Mouse (Mus musculus): ENCODE data around the gene Srrd. TPM values are rescaled to one million over a fixed set of nuclear protein-coding genes. Genes with fewer than 3 reads are reported as not detected.
A peak's percentile ranks its signal among the peaks of the same experiment; 100 is the strongest.

The Srrd gene
- polyA plus RNA-seq, 1 experiment from 2014 or later, result 50.0 TPM

GRCm38 (mm10) chr5:112355493-112355892, 12.7 kb upstream of the Srrd start:
- Histone ChIP-seq H3K27me3 (no peaks in the 10 kb centered on the region), H3K4me2 (no peak overlapping the region), H3K36me3 (replicated peaks) (peaks cover 75% of the 10 kb centered on the region), H3K9ac (no peak overlapping the region), H3K27ac (no peak overlapping the region), H3K9me3 (no peaks in the 10 kb centered on the region), H3K4me3 (replicated peaks) (no peak overlapping the region), H3K4me1 (no peaks in the 10 kb centered on the region)
- no peak for ATAC-seq (ENCODE audit: low FRiP score)
- WGBS, result 89% methylated on average over 6 of the region's 6 CpGs

GRCm38 (mm10) chr5:112349169-112349568, 6.3 kb upstream of the Srrd start:
- ATAC-seq (ENCODE audit: low FRiP score), result no peak
- no peak overlapping the region for H3K4me2 ChIP-seq
- H3K4me1 ChIP-seq, result peaks cover 15% of the 10 kb centered on the region; the same call in 1 of the 2 replicates
- H3K27me3 ChIP-seq, result no peaks in the 10 kb centered on the region
- H3K9ac ChIP-seq, result no peak overlapping the region
- H3K9me3 ChIP-seq, result no peaks in the 10 kb centered on the region
- H3K36me3 ChIP-seq (replicated peaks), result peaks cover 67% of the 10 kb centered on the region
- H3K27ac ChIP-seq, result no peak overlapping the region
- 96% methylated on average over 8 of the region's 8 CpGs for WGBS
- H3K4me3 ChIP-seq (replicated peaks), result no peak overlapping the region

GRCm38 (mm10) chr5:112346211-112346965, 3.5 kb upstream of the Srrd start:
- H3K9ac ChIP-seq, result no peak overlapping the region
- no peak for ATAC-seq (ENCODE audit: low FRiP score)

GRCm38 (mm10) chr5:112344092-112344960, 1.5 kb upstream of the Srrd start:
- Histone ChIP-seq H3K4me1 (peaks cover 39% of the 10 kb centered on the region), H3K36me3 (replicated peaks) (peaks cover 31% of the 10 kb centered on the region), H3K9ac (0 out of 2 replicates have a peak overlapping the region, but pooled peaks have one; percentile 29), H3K4me3 (replicated peaks) (no peak overlapping the region), H3K27me3 (no peaks in the 10 kb centered on the region), H3K9me3 (no peaks in the 10 kb centered on the region), H3K4me2 (no peak overlapping the region), H3K27ac (no peak overlapping the region)
- 74% methylated on average over 6 of the region's 6 CpGs for WGBS
- no peak for ATAC-seq (ENCODE audit: low FRiP score)

More at GRCm38 (mm10) chr5:112346211-112346965, 3.5 kb upstream of the Srrd start:
- Histone ChIP-seq H3K4me1 (peaks cover 36% of the 10 kb centered on the region), H3K27me3 (no peaks in the 10 kb centered on the region), H3K4me2 (no peak overlapping the region), H3K36me3 (replicated peaks) (peaks cover 47% of the 10 kb centered on the region), H3K4me3 (replicated peaks) (no peak overlapping the region), H3K9me3 (no peaks in the 10 kb centered on the region), H3K27ac (no peak overlapping the region)
- WGBS, result 89% methylated on average over 16 of the region's 16 CpGs

- Histone ChIP-seq H3K27me3 (no peaks in the 10 kb centered on the region), H3K4me1 (peaks cover 39% of the 10 kb centered on the region), H3K4me2 (peak overlapping the region; percentile 76), H3K36me3 (replicated peaks) (peaks cover 29% of the 10 kb centered on the region), H3K9ac (peak overlapping the region; percentile 79), H3K9me3 (no peaks in the 10 kb centered on the region), H3K4me3 (replicated peaks) (peak overlapping the region; percentile 90), H3K27ac (peak overlapping the region; percentile 70)
- under 1% methylated on average over 24 of the region's 24 CpGs for WGBS
- ATAC-seq (ENCODE audit: low FRiP score), result peak; percentile 75
These were observed 360 bp upstream of the Srrd start for GRCm38 (mm10) chr5:112343205-112343595.

- peaks cover 53% of the 10 kb centered on the region for H3K36me3 ChIP-seq (replicated peaks)
- WGBS, result 78% methylated on average over 7 of the region's 7 CpGs
These were observed 3.6 kb downstream of the Srrd start for GRCm38 (mm10) chr5:112339215-112339614.

GRCm38 (mm10) chr5:112337004-112337403, 5.8 kb downstream of the Srrd start:
- H3K9me3 ChIP-seq, result no peaks in the 10 kb centered on the region
- 94% methylated on average over 22 of the region's 22 CpGs for WGBS
- no peaks in the 10 kb centered on the region for H3K27me3 ChIP-seq
- H3K27ac ChIP-seq, result no peak overlapping the region
- H3K4me2 ChIP-seq, result no peak overlapping the region
- ATAC-seq (ENCODE audit: low FRiP score), result no peak
- no peak overlapping the region for H3K9ac ChIP-seq
- H3K36me3 ChIP-seq (replicated peaks), result peaks cover 75% of the 10 kb centered on the region
- H3K4me1 ChIP-seq, result peaks cover 9% of the 10 kb centered on the region
- no peak overlapping the region for H3K4me3 ChIP-seq (replicated peaks)

More at GRCm38 (mm10) chr5:112339215-112339614, 3.6 kb downstream of the Srrd start:
- Histone ChIP-seq H3K9me3 (no peaks in the 10 kb centered on the region), H3K4me1 (peaks cover 25% of the 10 kb centered on the region), H3K4me2 (no peak overlapping the region), H3K27me3 (no peaks in the 10 kb centered on the region), H3K27ac (no peak overlapping the region), H3K4me3 (replicated peaks) (no peak overlapping the region), H3K9ac (no peak overlapping the region)
- no peak for ATAC-seq (ENCODE audit: low FRiP score)

GRCm38 (mm10) chr5:112335473-112335872, 7.4 kb downstream of the Srrd start:
- no peak overlapping the region for H3K9ac ChIP-seq
- H3K4me2 ChIP-seq, result no peak overlapping the region
- H3K4me3 ChIP-seq (replicated peaks), result no peak overlapping the region
- H3K27ac ChIP-seq, result no peak overlapping the region
- no peaks in the 10 kb centered on the region for H3K9me3 ChIP-seq
- peaks cover 90% of the 10 kb centered on the region for H3K36me3 ChIP-seq (replicated peaks)
- no peaks in the 10 kb centered on the region for H3K27me3 ChIP-seq
- H3K4me1 ChIP-seq, result no peaks in the 10 kb centered on the region
- 17% methylated on average over 2 of the region's 2 CpGs for WGBS
- ATAC-seq (ENCODE audit: low FRiP score), result 0 out of 2 replicates have a peak, but pooled peaks have one; percentile 36

GRCm38 (mm10) chr5:112329805-112330564, 12.9 kb downstream of the Srrd start:
- ATAC-seq (ENCODE audit: low FRiP score), result no peak
- no peak overlapping the region for H3K4me3 ChIP-seq (replicated peaks)
- H3K36me3 ChIP-seq (replicated peaks), result peaks cover 75% of the 10 kb centered on the region
- no peak overlapping the region for H3K27ac ChIP-seq
- H3K9ac ChIP-seq, result no peak overlapping the region
- H3K9me3 ChIP-seq, result no peaks in the 10 kb centered on the region
- no peaks in the 10 kb centered on the region for H3K27me3 ChIP-seq
- no peak overlapping the region for H3K4me2 ChIP-seq
- H3K4me1 ChIP-seq, result peaks cover 18% of the 10 kb centered on the region
- 95% methylated on average over 14 of the region's 14 CpGs for WGBS

GRCm38 (mm10) chr5:112327854-112328253, 15.0 kb downstream of the Srrd start:
- Histone ChIP-seq H3K27me3 (0 out of 2 replicates have a peak, but pooled peaks cover 13% of the 10 kb centered on the region), H3K9ac (no peak overlapping the region), H3K36me3 (replicated peaks) (peaks cover 54% of the 10 kb centered on the region), H3K9me3 (no peaks in the 10 kb centered on the region), H3K27ac (no peak overlapping the region), H3K4me3 (replicated peaks) (no peak overlapping the region), H3K4me2 (no peak overlapping the region), H3K4me1 (peaks cover 21% of the 10 kb centered on the region)
- ATAC-seq (ENCODE audit: low FRiP score), result no peak
- 91% methylated on average over 15 of the region's 15 CpGs for WGBS

- Histone ChIP-seq H3K27me3 (peaks cover 13% of the 10 kb centered on the region; the same call in 1 of the 2 replicates), H3K4me3 (replicated peaks) (peak overlapping the region; percentile 77), H3K4me2 (peak overlapping the region; percentile 86), H3K9ac (peak overlapping the region; percentile 76), H3K27ac (no peak overlapping the region; the same call in 1 of the 2 replicates), H3K36me3 (replicated peaks) (peaks cover 40% of the 10 kb centered on the region), H3K9me3 (no peaks in the 10 kb centered on the region), H3K4me1 (peaks cover 21% of the 10 kb centered on the region)
- peak; percentile 70 for ATAC-seq (ENCODE audit: low FRiP score)
- 2% methylated on average over 32 of the region's 33 CpGs for WGBS
These were observed 16.3 kb downstream of the Srrd start for GRCm38 (mm10) chr5:112326446-112327009.
